Mouse (Mus musculus) inflammation-experienced regulatory T-cells, adult 16 weeks (primary cell): ENCODE measurements around the gene Gm21974. TPM values are rescaled to one million over a fixed set of nuclear protein-coding genes. Genes with fewer than 3 reads are reported as not detected.

Source experiments
- polyA plus RNA-seq: library from polyadenylated mRNA; unstranded; fragments of 100-300 nt; shearing (Covaris generic); gene quantifications from one replicate; pipeline ENCODE4 v1.2.1, GENCODE M21; 2017

The Gm21974 gene
- not detected for polyA plus RNA-seq

GRCm38 (mm10) chr7:127895442-127895841, at the start of gene Gm21974, which contains the start of gene Vkorc1:
TSS of gene Gm21974 (minus strand) at chr7:127895454.
TSS of gene Vkorc1 (minus strand) at chr7:127895617.

GRCm38 (mm10) chr7:127929923-127930322, 34.7 kb upstream of the Gm21974 start, which contains the start of gene Prss8:
TSS of gene Prss8 (minus strand) at chr7:127930104.

GRCm38 (mm10) chr7:127912190-127912871, 17.1 kb upstream of the Gm21974 start, which contains the start of gene Kat8:
TSS of gene Kat8 (plus strand) at chr7:127912516.

DNA sequence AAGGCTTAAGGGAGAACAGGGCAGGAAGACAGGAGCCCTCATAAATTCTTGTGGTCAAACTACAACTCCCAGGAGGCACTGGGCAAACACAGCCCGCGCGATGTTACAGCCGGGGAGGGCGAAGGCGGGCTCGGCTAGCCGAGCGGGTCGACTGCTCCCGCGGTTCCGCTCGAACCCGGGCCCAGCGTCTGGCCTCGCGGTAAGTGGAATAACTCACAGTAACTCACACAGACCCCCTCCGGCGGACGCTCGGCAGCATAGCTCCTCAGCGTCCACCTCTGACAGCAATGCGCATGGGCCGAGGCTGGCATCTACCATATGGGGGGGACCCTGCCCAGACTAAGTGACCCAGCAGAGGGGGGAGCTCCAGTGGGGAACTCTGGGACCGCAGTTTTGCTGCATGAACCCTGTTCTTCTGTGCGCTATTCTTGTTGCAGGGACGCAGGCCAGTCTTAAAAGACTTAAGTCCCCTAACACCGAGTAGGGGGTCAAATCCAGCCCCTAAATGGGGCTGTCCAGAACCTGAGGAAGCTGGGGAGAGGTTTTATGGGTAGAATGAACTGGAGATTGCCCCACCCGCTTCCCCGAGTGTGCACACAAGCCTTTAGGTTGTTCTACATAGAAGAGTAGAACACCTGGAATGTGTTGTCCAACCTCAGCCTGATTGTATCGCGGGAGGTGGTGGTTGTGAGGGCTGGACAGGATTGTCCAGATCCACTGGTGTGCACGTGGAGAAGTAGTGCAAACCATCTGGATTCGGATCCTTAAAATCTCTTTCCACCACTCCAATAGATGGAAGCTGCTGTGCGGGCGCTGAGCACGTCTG, 8.9 kb upstream of the Gm21974 start, which contains the start of gene Bckdk:
TSS of gene Bckdk (plus strand) at position 112 of the 826 bp plus-strand sequence.

DNA sequence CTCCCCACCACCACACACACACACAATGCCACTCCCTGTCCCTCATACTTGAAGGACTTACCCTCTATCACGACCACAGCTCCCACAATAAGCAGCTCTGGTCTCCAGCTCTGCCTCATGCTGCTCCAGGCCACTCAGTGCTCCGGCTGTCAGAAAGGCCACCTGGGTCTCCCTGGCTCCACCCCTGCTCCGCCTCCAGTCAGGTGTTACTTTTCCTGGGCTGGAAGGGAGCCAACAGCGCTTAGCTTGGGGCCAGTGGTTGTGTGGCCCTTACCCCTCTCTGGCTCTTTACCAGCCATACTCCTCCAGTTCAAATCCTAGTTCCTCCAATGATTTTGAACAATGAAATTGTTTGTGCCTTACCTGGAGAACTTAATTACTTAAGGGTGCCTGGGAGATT, 4.5 kb downstream of the Gm21974 start, which contains the start of gene Prss53:
TSS of gene Prss53 (minus strand) at position 173 of the 400 bp plus-strand sequence.

DNA sequence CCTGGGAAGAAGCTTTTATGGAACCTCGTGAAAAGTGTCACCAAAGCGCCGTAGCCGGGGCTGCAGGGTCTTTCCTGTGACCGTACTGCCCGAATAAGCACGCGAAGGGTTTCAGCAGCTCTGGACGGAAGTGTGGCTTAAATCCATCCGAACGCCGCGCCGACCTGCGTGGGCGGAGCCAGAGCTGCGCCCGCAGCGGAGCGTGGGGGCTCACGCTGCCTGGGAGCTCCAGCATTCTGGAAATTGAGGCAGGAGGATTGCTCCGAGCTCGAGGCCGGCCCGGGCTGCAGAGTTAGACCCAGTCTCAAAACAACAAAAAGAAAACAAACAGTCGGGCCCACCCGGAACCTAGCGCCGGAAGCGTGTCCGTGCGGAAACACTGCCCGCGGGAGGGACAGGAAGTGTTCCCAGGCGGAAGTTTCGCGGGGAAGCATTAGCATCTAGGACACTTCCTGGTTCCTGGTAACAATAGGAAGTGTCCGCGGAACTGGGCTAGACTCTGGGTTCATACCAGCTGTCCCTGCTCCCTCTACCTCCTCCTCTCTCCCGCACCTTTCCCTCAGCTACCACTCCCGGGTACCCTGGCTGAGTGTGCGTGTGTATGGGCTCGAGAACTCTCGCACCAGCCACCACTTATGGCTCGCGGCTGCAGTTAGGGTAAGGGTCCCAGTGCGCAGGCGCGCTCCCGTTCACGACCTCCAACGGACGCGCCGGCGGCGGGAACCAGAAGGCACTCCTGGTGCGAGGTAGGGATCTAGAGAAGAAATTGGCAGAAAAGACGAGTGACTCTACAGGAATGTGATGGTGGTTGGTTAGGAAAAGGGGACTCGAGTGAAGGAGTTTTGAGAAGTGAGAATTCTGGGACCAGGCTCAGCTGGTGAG, 18.5 kb downstream of the Gm21974 start, which contains the start of gene Zfp668:
TSS of gene Zfp668 (minus strand) at position 362 of the 882 bp plus-strand sequence.

DNA sequence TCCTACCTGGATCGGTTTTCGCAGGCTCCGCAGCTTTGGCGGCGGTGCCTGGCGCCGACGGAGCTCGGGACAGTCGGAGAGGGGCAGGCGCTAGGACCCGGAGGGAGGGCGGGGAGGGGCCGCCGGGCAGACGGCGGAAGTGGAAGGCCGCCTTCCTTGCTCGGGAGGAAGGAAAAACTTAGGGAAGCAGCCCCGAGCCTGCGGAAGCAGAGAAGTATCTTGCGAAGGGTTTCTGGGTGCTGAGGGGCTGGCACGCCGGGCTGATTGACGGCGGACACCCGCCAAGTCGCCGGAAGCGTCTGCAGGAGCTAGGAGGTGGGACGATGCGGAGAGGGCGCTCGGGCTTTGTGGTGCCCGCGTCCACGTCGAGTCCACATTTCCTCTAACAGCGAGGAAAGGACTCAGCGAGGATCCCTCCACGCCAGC, 19.2 kb downstream of the Gm21974 start, which contains the start of gene Zfp646:
TSS of gene Zfp646 (plus strand) at position 181 of the 426 bp plus-strand sequence.

Other genes with a start within 250 kb of the Gm21974 start
- 19.5 TPM for gene Bcl7c, start 186.5 kb downstream of the Gm21974 start, polyA plus RNA-seq
- gene Ctf1, start 182.7 kb downstream of the Gm21974 start, polyA plus RNA-seq, result not detected
- not detected for gene Ctf2, start 163.3 kb downstream of the Gm21974 start, polyA plus RNA-seq
- 1.3 TPM for gene Fbxl19, start 150.9 kb downstream of the Gm21974 start, polyA plus RNA-seq
- 38.5 TPM for gene Orai3, start 125.6 kb downstream of the Gm21974 start, polyA plus RNA-seq
- 1.2 TPM for gene Setd1a, start 118.8 kb downstream of the Gm21974 start, polyA plus RNA-seq
- not detected for gene Gm49388, start 109.8 kb downstream of the Gm21974 start, polyA plus RNA-seq
- 4.5 TPM for gene Hsd3b7, start 94.8 kb downstream of the Gm21974 start, polyA plus RNA-seq
- gene Stx4a, start 71.2 kb downstream of the Gm21974 start, polyA plus RNA-seq, result 167 TPM
- gene Stx1b, start 70.9 kb downstream of the Gm21974 start, polyA plus RNA-seq, result not detected
- 63.8 TPM for gene Zfp646, start 19.2 kb downstream of the Gm21974 start, polyA plus RNA-seq
- 23.2 TPM for gene Zfp668, start 18.6 kb downstream of the Gm21974 start, polyA plus RNA-seq
- 1.0 TPM for gene Prss53, start 4.5 kb downstream of the Gm21974 start, polyA plus RNA-seq
- gene Vkorc1, start 163 bp upstream of the Gm21974 start, polyA plus RNA-seq, result 64.0 TPM
- 71.2 TPM for gene Bckdk, start 8.6 kb upstream of the Gm21974 start, polyA plus RNA-seq
- gene Kat8, start 17.1 kb upstream of the Gm21974 start, polyA plus RNA-seq, result 49.7 TPM
- gene Prss8, start 34.6 kb upstream of the Gm21974 start, polyA plus RNA-seq, result not detected
- 5.0 TPM for gene Prss36, start 51.3 kb upstream of the Gm21974 start, polyA plus RNA-seq
- gene Fus, start 72.0 kb upstream of the Gm21974 start, polyA plus RNA-seq, result 177 TPM
- gene Pycard, start 98.4 kb upstream of the Gm21974 start, polyA plus RNA-seq, result 295 TPM
- gene Trim72, start 108.5 kb upstream of the Gm21974 start, polyA plus RNA-seq, result not detected
- gene Itgam, start 167.2 kb upstream of the Gm21974 start, polyA plus RNA-seq, result 0.61 TPM
- not detected for gene Gm49368, start 167.2 kb upstream of the Gm21974 start, polyA plus RNA-seq
- 0.27 TPM for gene Itgax, start 234.1 kb upstream of the Gm21974 start, polyA plus RNA-seq